Mouse (Mus musculus): ENCODE results near the gene Kif16b. TPM values are rescaled to one million over a fixed set of nuclear protein-coding genes. Genes with fewer than 3 reads are reported as not detected.

Gene Kif16b
- total and polyA plus RNA-seq, 3 experiments: 10.7 to 32.0 (median 13.0) TPM

- H3K9ac ChIP-seq (ENCODE audit: control insufficient read depth, low read depth, low read length, poor library complexity, severe bottlenecking): no peak overlapping the region
- no peaks in the 10 kb centered on the region for H3K9me3 ChIP-seq (replicated peaks; ENCODE audit: insufficient read depth, low read length)
- no peaks in the 10 kb centered on the region for H3K4me1 ChIP-seq (ENCODE audit: control insufficient read depth in 1 of 2, insufficient read depth in 2 of 2, low read length in 2 of 2)
- H3K27ac ChIP-seq (ENCODE audit: control insufficient read depth, low read depth, low read length): no peak overlapping the region
- no peaks in the 10 kb centered on the region for H3K27me3 ChIP-seq (ENCODE audit: control insufficient read depth in 1 of 2, insufficient read depth in 2 of 2, low read length in 2 of 2)
- no peaks in the 10 kb centered on the region for H3K36me3 ChIP-seq (ENCODE audit: control insufficient read depth in 1 of 2, insufficient read depth in 2 of 2, low read length in 2 of 2)
- no peak overlapping the region for H3K4me3 ChIP-seq (ENCODE audit: control insufficient read depth in 1 of 2, insufficient read depth in 1 of 2, low read depth in 2 of 2, low read length in 2 of 2)
- TF ChIP-seq SMC3 (IDR thresholded peaks at IDR 0.05; ENCODE audit: low read depth, low read length): no peak
- TF ChIP-seq MAZ (IDR thresholded peaks at IDR 0.05; ENCODE audit: low read depth, low read length): no peak
- TF ChIP-seq ZMIZ1 (IDR thresholded peaks at IDR 0.05; ENCODE audit: low read depth, low read length): no peak
- no peak for TF ChIP-seq KAT2A (conservative IDR thresholded peaks at IDR 0.05; ENCODE audit: low read depth, low read length)
- TF ChIP-seq USF2 (IDR thresholded peaks at IDR 0.05; ENCODE audit: borderline replicate concordance in 1 of 2, insufficient read depth in 1 of 2, low read depth in 1 of 2, low read length in 2 of 2): no peak
- no peak for DNase-seq (ENCODE audit: low read depth, low spot score)
- H3K79me2 ChIP-seq (ENCODE audit: control insufficient read depth, insufficient read depth, low read length, poor library complexity): no peaks in the 10 kb centered on the region
Observed at GRCm38 (mm10) chr2:142724215-142725001, 176.9 kb downstream of the Kif16b start.

- no peak overlapping the region for H3K9ac ChIP-seq (ENCODE audit: control insufficient read depth, low read depth, low read length, poor library complexity, severe bottlenecking)
- H3K9me3 ChIP-seq (replicated peaks; ENCODE audit: insufficient read depth, low read length): no peaks in the 10 kb centered on the region
- H3K4me3 ChIP-seq (ENCODE audit: control insufficient read depth in 1 of 2, insufficient read depth in 1 of 2, low read depth in 2 of 2, low read length in 2 of 2): no peak overlapping the region
- no peak for DNase-seq (ENCODE audit: low read depth, low spot score)
- H3K27me3 ChIP-seq (ENCODE audit: control insufficient read depth in 1 of 2, insufficient read depth in 2 of 2, low read length in 2 of 2): no peaks in the 10 kb centered on the region
- no peak overlapping the region for H3K27ac ChIP-seq (ENCODE audit: control insufficient read depth, low read depth, low read length)
- no peaks in the 10 kb centered on the region for H3K36me3 ChIP-seq (ENCODE audit: control insufficient read depth in 1 of 2, insufficient read depth in 2 of 2, low read length in 2 of 2)
- no peaks in the 10 kb centered on the region for H3K79me2 ChIP-seq (ENCODE audit: control insufficient read depth, insufficient read depth, low read length, poor library complexity)
- H3K4me1 ChIP-seq (ENCODE audit: control insufficient read depth in 1 of 2, insufficient read depth in 2 of 2, low read length in 2 of 2): no peaks in the 10 kb centered on the region
- TF ChIP-seq HCFC1 (IDR thresholded peaks at IDR 0.05; ENCODE audit: low read depth, low read length) (no peak), CHD2 (IDR thresholded peaks at IDR 0.05; ENCODE audit: low read length) (no peak), GATA1 (IDR thresholded peaks at IDR 0.05; ENCODE audit: low read depth, low read length) (no peak)
Observed at GRCm38 (mm10) chr2:142720174-142720573, 181.2 kb downstream of the Kif16b start.

- no peak for TF ChIP-seq ZKSCAN1 (IDR thresholded peaks at IDR 0.05; ENCODE audit: low read depth, low read length)
- TF ChIP-seq USF2 (IDR thresholded peaks at IDR 0.05; ENCODE audit: borderline replicate concordance in 1 of 2, insufficient read depth in 1 of 2, low read depth in 1 of 2, low read length in 2 of 2): no peak
- no peak for TF ChIP-seq NELFE (IDR thresholded peaks at IDR 0.05; ENCODE audit: low read depth, low read length)
- no peak for TF ChIP-seq MAFK (IDR thresholded peaks at IDR 0.05; ENCODE audit: borderline replicate concordance, low read depth, low read length)
- no peak for TF ChIP-seq ZC3H11A (IDR thresholded peaks at IDR 0.05; ENCODE audit: low read depth, low read length)
- TF ChIP-seq JUND (IDR thresholded peaks at IDR 0.05; ENCODE audit: low read depth, low read length): no peak
- no peak for TF ChIP-seq POLR2A (IDR thresholded peaks at IDR 0.05; ENCODE audit: control insufficient read depth in 1 of 2, insufficient read depth in 1 of 2, low read depth in 1 of 2, low read length in 2 of 2, poor library complexity in 1 of 2)
- no peak for TF ChIP-seq TAL1 (IDR thresholded peaks at IDR 0.05; ENCODE audit: low read length)
- no peak for TF ChIP-seq MEF2A (IDR thresholded peaks at IDR 0.05; ENCODE audit: extremely low read depth, insufficient replicate concordance, low read depth, low read length, poor library complexity, severe bottlenecking)
- TF ChIP-seq CHD1 (IDR thresholded peaks at IDR 0.05; ENCODE audit: low read depth, low read length): no peak
- TF ChIP-seq MAZ (IDR thresholded peaks at IDR 0.05; ENCODE audit: low read depth, low read length): no peak
- no peak for TF ChIP-seq GATA1 (IDR thresholded peaks at IDR 0.05; ENCODE audit: low read depth, low read length)
- no peak for TF ChIP-seq MYC (IDR thresholded peaks at IDR 0.05; ENCODE audit: low read depth, low read length)
- no peak for TF ChIP-seq ZNF384 (IDR thresholded peaks at IDR 0.05; ENCODE audit: low read depth, low read length)
- TF ChIP-seq ETS1 (IDR thresholded peaks at IDR 0.05; ENCODE audit: low read depth, low read length): no peak
- H3K27ac ChIP-seq (ENCODE audit: control insufficient read depth, low read depth, low read length): no peak overlapping the region
- H3K4me3 ChIP-seq (ENCODE audit: control insufficient read depth in 1 of 2, insufficient read depth in 1 of 2, low read depth in 2 of 2, low read length in 2 of 2): no peak overlapping the region
- no peaks in the 10 kb centered on the region for H3K79me2 ChIP-seq (ENCODE audit: control insufficient read depth, insufficient read depth, low read length, poor library complexity)
- DNase-seq (ENCODE audit: low read depth, low spot score): no peak
- H3K9ac ChIP-seq (ENCODE audit: control insufficient read depth, low read depth, low read length, poor library complexity, severe bottlenecking): no peak overlapping the region
- H3K9me3 ChIP-seq (replicated peaks; ENCODE audit: insufficient read depth, low read length): no peaks in the 10 kb centered on the region
- no peaks in the 10 kb centered on the region for H3K4me1 ChIP-seq (ENCODE audit: control insufficient read depth in 1 of 2, insufficient read depth in 2 of 2, low read length in 2 of 2)
- no peaks in the 10 kb centered on the region for H3K27me3 ChIP-seq (ENCODE audit: control insufficient read depth in 1 of 2, insufficient read depth in 2 of 2, low read length in 2 of 2)
- H3K36me3 ChIP-seq (ENCODE audit: control insufficient read depth in 1 of 2, insufficient read depth in 2 of 2, low read length in 2 of 2): no peaks in the 10 kb centered on the region
Observed at GRCm38 (mm10) chr2:142718998-142719397, 182.3 kb downstream of the Kif16b start.
